Mouse (Mus musculus) cortical plate, adult 2 months (tissue): Measurements from ENCODE around the gene Dscaml1.
A peak's percentile ranks its signal among the peaks of the same experiment; 100 is the strongest.

ENCODE experiments used
- CTCF ChIP-seq: fragments of 200-500 bp; IDR thresholded peaks from 2 replicates; pipeline ENCODE4 v1.5.1; 2011; ENCODE audit warnings: mild to moderate bottlenecking, control low read depth, low read length; ENCODE audit not compliant: insufficient read depth; ENCODE audit errors: extremely low read depth
- POLR2A ChIP-seq: fragments of 200-500 bp; IDR thresholded peaks from 2 replicates; pipeline ENCODE4 v1.6.1; 2011; ENCODE audit warnings: mild to moderate bottlenecking, low read length, control low read depth; ENCODE audit not compliant: insufficient read depth; ENCODE audit errors: extremely low read depth

DNA sequence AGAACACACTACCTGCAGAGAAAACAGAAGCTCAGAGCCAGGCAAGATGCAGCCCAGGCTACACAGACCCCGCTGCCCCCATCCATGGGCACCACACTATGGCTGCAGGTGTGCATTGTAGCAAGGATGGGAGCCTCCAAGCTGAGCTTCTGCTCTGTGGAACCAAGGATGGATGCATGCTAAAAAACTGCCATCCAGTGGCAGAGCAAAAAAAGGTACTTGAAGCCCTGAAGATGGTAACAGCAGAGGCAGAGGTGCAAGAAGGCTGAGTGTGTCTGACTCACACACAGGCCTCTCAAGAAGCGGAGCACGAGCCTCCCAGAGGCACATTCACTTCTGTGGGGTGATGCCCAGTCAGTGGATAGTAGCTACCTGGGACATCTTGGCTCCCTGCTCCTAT, 276.8 kb downstream of the Dscaml1 start:
- TF ChIP-seq CTCF (peak; percentile 30; the same call in 1 of the 2 replicates), POLR2A (no peak)
